Mouse (Mus musculus): ENCODE data around the gene Gm49394. TPM values are rescaled to one million over a fixed set of nuclear protein-coding genes. Genes with fewer than 3 reads are reported as not detected.

Gene Gm49394
- polyA plus RNA-seq (2015; fragmentation: Nextera tagmentation; extraction: Ambion mirVana): 0.10 and 0.14 TPM in 2 replicates

GRCm38 (mm10) chr7:142669751-142670625 lies at the start of gene Gm49394:
Gene Gm49394 (minus strand): TSS chr7:142669942.
- Histone ChIP-seq H3K4me2 (no peak within 1 kb of the TSS), H3K4me3 (replicated peaks) (no peak within 1 kb of the TSS), H3K9ac (no peak within 1 kb of the TSS), H3K9me3 (peaks cover 4% of the 10 kb centered on the region; the same call in 1 of the 2 replicates), H3K27me3 (replicated peaks) (peaks cover 13% of the 10 kb centered on the region; the same call in 1 of the 2 replicates), H3K36me3 (no peaks in the 10 kb centered on the region; the same call in 1 of the 2 replicates), H3K4me1 (no peaks in the 10 kb centered on the region), H3K27ac (no peak within 1 kb of the TSS)
- 83% methylated on average over 23 of the region's 23 CpGs for WGBS
- no peak for ATAC-seq (ENCODE audit: insufficient read depth, low FRiP score, low read depth)

GRCm38 (mm10) chr7:142714783-142715498 lies 45.2 kb upstream of the Gm49394 start:
- Histone ChIP-seq H3K27ac (no peak overlapping the region), H3K9ac (no peak overlapping the region), H3K4me2 (peak overlapping the region; percentile 51), H3K9me3 (no peaks in the 10 kb centered on the region), H3K4me1 (0 out of 2 replicates have a peak, but pooled peaks cover 3% of the 10 kb centered on the region), H3K27me3 (replicated peaks) (no peaks in the 10 kb centered on the region), H3K36me3 (no peaks in the 10 kb centered on the region), H3K4me3 (replicated peaks) (no peak overlapping the region)
- 14% methylated on average over 8 of the region's 8 CpGs for WGBS
- no peak; the same call in 1 of the 2 replicates for ATAC-seq (ENCODE audit: insufficient read depth, low FRiP score, low read depth)

GRCm38 (mm10) chr7:142706873-142707272 lies 37.1 kb upstream of the Gm49394 start:
- H3K9me3 ChIP-seq: no peaks in the 10 kb centered on the region
- no peak overlapping the region for H3K27ac ChIP-seq
- no peak overlapping the region for H3K4me2 ChIP-seq
- H3K4me3 ChIP-seq (replicated peaks): no peak overlapping the region
- 83% methylated on average over 2 of the region's 2 CpGs for WGBS
- H3K4me1 ChIP-seq: no peaks in the 10 kb centered on the region
- no peaks in the 10 kb centered on the region for H3K36me3 ChIP-seq
- no peaks in the 10 kb centered on the region for H3K27me3 ChIP-seq (replicated peaks)
- H3K9ac ChIP-seq: no peak overlapping the region
- no peak for ATAC-seq (ENCODE audit: insufficient read depth, low FRiP score, low read depth)

- Histone ChIP-seq H3K4me2 (no peak overlapping the region), H3K4me3 (replicated peaks) (no peak overlapping the region), H3K9ac (no peak overlapping the region), H3K27me3 (replicated peaks) (no peaks in the 10 kb centered on the region), H3K27ac (no peak overlapping the region), H3K36me3 (no peaks in the 10 kb centered on the region), H3K4me1 (no peaks in the 10 kb centered on the region), H3K9me3 (no peaks in the 10 kb centered on the region)
- 69% methylated on average over 5 of the region's 5 CpGs for WGBS
- ATAC-seq (ENCODE audit: insufficient read depth, low FRiP score, low read depth): no peak
These were observed 29.7 kb upstream of the Gm49394 start for GRCm38 (mm10) chr7:142699334-142699860.

- 93% methylated on average over 3 of the region's 3 CpGs for WGBS
- no peaks in the 10 kb centered on the region for H3K9me3 ChIP-seq
- no peaks in the 10 kb centered on the region for H3K4me1 ChIP-seq
- no peak overlapping the region for H3K27ac ChIP-seq
- no peak overlapping the region for H3K4me2 ChIP-seq
- H3K36me3 ChIP-seq: no peaks in the 10 kb centered on the region
- H3K27me3 ChIP-seq (replicated peaks): no peaks in the 10 kb centered on the region
- no peak for ATAC-seq (ENCODE audit: insufficient read depth, low FRiP score, low read depth)
- H3K4me3 ChIP-seq (replicated peaks): no peak overlapping the region
- no peak overlapping the region for H3K9ac ChIP-seq
These were observed 8.9 kb upstream of the Gm49394 start for GRCm38 (mm10) chr7:142678611-142679010.

GRCm38 (mm10) chr7:142675644-142676043 lies 5.9 kb upstream of the Gm49394 start:
- Histone ChIP-seq H3K9me3 (no peaks in the 10 kb centered on the region), H3K36me3 (no peaks in the 10 kb centered on the region), H3K27me3 (replicated peaks) (no peaks in the 10 kb centered on the region), H3K27ac (no peak overlapping the region), H3K9ac (no peak overlapping the region), H3K4me3 (replicated peaks) (no peak overlapping the region), H3K4me2 (no peak overlapping the region), H3K4me1 (no peaks in the 10 kb centered on the region)
- 6% methylated on average over 3 of the region's 3 CpGs for WGBS
- no peak for ATAC-seq (ENCODE audit: insufficient read depth, low FRiP score, low read depth)

GRCm38 (mm10) chr7:142675141-142675540 lies 5.4 kb upstream of the Gm49394 start:
- Histone ChIP-seq H3K9me3 (no peaks in the 10 kb centered on the region), H3K36me3 (no peaks in the 10 kb centered on the region), H3K4me2 (no peak overlapping the region), H3K4me1 (no peaks in the 10 kb centered on the region), H3K9ac (no peak overlapping the region), H3K27me3 (replicated peaks) (no peaks in the 10 kb centered on the region), H3K27ac (no peak overlapping the region), H3K4me3 (replicated peaks) (no peak overlapping the region)
- ATAC-seq (ENCODE audit: insufficient read depth, low FRiP score, low read depth): no peak
- WGBS: 65% methylated on average over 6 of the region's 6 CpGs

- Histone ChIP-seq H3K4me2 (no peak overlapping the region), H3K36me3 (no peaks in the 10 kb centered on the region; the same call in 1 of the 2 replicates), H3K4me1 (no peaks in the 10 kb centered on the region), H3K27ac (no peak overlapping the region), H3K4me3 (replicated peaks) (no peak overlapping the region), H3K9ac (no peak overlapping the region), H3K27me3 (replicated peaks) (no peaks in the 10 kb centered on the region), H3K9me3 (peaks cover 4% of the 10 kb centered on the region; the same call in 1 of the 2 replicates)
- 14% methylated on average over 4 of the region's 4 CpGs for WGBS
- ATAC-seq (ENCODE audit: insufficient read depth, low FRiP score, low read depth): no peak
These were observed 2.4 kb upstream of the Gm49394 start for GRCm38 (mm10) chr7:142672120-142672519.

- no peaks in the 10 kb centered on the region; the same call in 1 of the 2 replicates for H3K36me3 ChIP-seq
- H3K9ac ChIP-seq: no peak overlapping the region
- peaks cover 4% of the 10 kb centered on the region; the same call in 1 of the 2 replicates for H3K9me3 ChIP-seq
- H3K27me3 ChIP-seq (replicated peaks): 0 out of 2 replicates have a peak, but pooled peaks cover 3% of the 10 kb centered on the region
- WGBS: 89% methylated on average over 1 of the region's 1 CpGs
- H3K4me2 ChIP-seq: no peak overlapping the region
- H3K4me1 ChIP-seq: no peaks in the 10 kb centered on the region
- ATAC-seq (ENCODE audit: insufficient read depth, low FRiP score, low read depth): no peak
- H3K27ac ChIP-seq: no peak overlapping the region
- H3K4me3 ChIP-seq (replicated peaks): no peak overlapping the region
These were observed 1.3 kb upstream of the Gm49394 start for GRCm38 (mm10) chr7:142671067-142671466.

GRCm38 (mm10) chr7:142668328-142668727 lies 1.4 kb downstream of the Gm49394 start:
- Histone ChIP-seq H3K4me2 (no peak overlapping the region), H3K9me3 (peaks cover 4% of the 10 kb centered on the region; the same call in 1 of the 2 replicates), H3K36me3 (no peaks in the 10 kb centered on the region; the same call in 1 of the 2 replicates), H3K4me3 (replicated peaks) (no peak overlapping the region), H3K27me3 (replicated peaks) (peaks cover 27% of the 10 kb centered on the region), H3K9ac (no peak overlapping the region), H3K27ac (no peak overlapping the region), H3K4me1 (0 out of 2 replicates have a peak, but pooled peaks cover 2% of the 10 kb centered on the region)
- 95% methylated on average over 1 of the region's 1 CpGs for WGBS
- ATAC-seq (ENCODE audit: insufficient read depth, low FRiP score, low read depth): no peak

- no peak for ATAC-seq (ENCODE audit: insufficient read depth, low FRiP score, low read depth)
- H3K27ac ChIP-seq: no peak overlapping the region
- H3K9me3 ChIP-seq: peaks cover 4% of the 10 kb centered on the region; the same call in 1 of the 2 replicates
- no peak overlapping the region for H3K4me3 ChIP-seq (replicated peaks)
- 95% methylated on average over 18 of the region's 18 CpGs for WGBS
- no peaks in the 10 kb centered on the region; the same call in 1 of the 2 replicates for H3K36me3 ChIP-seq
- H3K4me2 ChIP-seq: no peak overlapping the region
- H3K27me3 ChIP-seq (replicated peaks): peaks cover 34% of the 10 kb centered on the region
- no peak overlapping the region for H3K9ac ChIP-seq
- 0 out of 2 replicates have a peak, but pooled peaks cover 2% of the 10 kb centered on the region for H3K4me1 ChIP-seq
These were observed 2.2 kb downstream of the Gm49394 start for GRCm38 (mm10) chr7:142667521-142667920.
